Mouse (Mus musculus) fat pad, adult 2 months (tissue): Measurements from ENCODE around the gene Asb2.
A peak's percentile ranks its signal among the peaks of the same experiment; 100 is the strongest.

Experiments used
- DNase-seq: peaks from one replicate; pipeline ENCODE4 v3.0.0-alpha.2; 2011; ENCODE audit warnings: low read depth, low spot score; ENCODE audit errors: extremely low read depth

The Asb2 gene

DNA sequence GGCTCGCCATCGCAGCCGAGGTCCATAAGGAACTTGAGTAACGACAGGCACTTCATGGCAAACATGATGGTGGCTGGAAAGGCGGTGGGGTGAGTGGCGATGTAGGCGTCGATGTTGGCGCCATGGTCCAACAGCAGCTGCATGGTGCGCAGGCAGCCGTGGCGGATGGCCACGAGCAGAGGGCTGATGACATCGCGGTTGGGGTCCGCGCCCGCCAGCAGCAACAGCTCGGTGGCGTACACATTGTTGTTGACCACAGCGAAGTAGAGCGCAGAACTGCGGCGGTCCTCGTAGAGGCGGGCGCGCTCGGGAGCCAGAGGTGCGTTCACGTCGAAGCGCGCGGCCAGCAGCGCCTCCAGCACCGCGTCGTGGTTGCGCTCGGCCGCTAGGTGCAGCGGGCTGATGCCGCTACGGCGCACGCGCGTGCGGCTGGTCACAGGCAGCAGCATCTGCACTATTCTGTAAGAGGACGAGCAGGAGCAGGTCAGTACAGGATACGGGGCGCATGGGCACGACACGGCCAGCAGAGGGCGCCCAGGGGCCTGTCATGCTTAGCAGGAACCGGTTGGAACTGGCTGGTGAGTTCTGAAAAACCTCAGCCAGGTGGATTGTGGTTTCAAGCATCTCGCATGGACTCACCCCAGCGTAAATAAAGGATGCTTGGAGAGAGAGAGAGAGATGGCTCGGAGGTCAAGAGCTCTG lies 30.5 kb downstream of the Asb2 start:
- no peak for DNase-seq

DNA sequence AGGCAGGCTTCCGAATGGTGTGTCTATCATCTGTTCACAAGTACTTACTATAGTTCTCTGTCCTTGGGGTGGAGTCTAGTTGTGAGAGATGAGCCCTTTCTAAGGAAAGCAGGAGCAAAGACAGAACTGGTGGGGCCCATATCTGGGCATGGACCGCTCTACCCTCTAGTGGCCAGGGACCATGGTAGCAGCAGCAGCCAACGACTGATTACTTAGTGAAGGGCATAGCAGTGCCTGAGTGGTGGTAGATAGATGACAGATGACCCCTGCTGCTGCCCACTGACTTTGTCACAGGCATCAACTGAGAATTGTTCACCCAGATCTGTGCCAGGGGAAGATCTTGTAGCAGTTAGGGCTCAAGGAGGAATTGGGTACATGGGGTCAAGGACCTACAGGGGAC lies 33.0 kb downstream of the Asb2 start:
- DNase-seq: no peak

DNA sequence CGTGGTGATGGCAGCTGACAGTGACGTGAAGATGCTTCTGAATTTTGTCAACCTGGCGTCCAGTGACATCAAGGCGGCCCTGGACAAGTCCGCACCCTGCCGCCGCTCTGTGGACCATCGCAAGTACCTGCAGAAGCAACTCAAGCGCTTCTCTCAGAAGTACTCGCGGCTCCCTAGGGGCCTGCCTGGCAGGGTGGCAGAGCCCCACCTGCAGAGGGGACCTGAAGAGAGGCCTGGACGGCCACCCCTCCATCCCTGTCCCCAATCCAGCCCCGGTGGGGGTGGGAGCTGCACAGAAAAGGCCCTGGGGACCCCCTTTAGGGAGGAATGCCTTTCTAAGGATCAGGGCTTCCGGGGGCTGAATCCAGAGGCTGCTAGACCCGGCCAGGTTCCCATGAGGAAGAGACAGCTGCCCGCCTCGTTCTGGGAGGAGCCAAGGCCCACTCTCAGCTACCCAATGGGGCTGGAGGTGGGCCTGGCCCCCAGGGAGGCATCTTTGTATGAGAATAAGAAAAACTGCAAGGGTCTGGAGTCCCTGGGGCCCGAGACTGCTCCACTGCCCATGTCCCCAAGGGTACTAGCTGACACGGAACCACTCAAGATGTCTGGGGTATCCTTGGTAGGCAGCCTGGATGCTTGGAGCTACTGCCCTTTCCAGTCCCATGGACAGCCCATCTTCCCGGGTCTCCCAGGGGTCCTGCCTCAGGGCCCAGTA lies 39.8 kb downstream of the Asb2 start:
- DNase-seq: no peak

DNA sequence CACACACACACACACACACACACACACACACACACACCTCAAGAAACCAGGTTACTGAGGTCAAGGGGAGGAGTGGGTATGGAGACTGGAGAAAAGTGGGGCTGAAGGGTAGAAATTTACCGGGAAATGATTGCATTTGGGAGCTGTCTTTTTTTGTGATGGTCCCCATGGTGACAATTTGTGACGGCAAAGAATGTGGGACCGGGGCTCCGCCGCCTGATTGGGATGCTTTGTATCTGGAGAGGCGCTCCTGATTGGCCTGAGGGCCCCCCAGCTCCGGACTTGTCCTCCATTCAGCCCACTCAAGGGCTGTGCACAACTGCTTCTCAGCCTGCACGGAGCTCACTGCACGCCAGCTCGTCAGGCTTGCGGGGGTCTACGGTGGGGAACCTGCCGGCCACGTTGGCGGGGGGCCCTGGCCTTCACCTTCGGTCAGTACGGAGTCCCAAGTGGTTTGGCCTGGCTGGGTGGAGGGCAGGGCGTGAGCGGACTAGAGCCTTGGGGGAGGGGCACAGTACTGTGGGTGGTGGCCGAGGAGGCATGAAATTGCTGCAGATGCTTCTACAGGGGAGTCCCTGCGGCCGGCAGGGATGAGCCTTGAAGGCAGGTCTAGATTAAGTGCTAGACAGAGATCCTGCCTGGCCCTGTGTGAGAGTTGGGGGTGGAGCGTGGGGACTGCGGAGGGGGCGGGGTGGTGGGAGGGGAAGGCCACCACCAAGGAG lies 41.0 kb downstream of the Asb2 start:
- DNase-seq: no peak

DNA sequence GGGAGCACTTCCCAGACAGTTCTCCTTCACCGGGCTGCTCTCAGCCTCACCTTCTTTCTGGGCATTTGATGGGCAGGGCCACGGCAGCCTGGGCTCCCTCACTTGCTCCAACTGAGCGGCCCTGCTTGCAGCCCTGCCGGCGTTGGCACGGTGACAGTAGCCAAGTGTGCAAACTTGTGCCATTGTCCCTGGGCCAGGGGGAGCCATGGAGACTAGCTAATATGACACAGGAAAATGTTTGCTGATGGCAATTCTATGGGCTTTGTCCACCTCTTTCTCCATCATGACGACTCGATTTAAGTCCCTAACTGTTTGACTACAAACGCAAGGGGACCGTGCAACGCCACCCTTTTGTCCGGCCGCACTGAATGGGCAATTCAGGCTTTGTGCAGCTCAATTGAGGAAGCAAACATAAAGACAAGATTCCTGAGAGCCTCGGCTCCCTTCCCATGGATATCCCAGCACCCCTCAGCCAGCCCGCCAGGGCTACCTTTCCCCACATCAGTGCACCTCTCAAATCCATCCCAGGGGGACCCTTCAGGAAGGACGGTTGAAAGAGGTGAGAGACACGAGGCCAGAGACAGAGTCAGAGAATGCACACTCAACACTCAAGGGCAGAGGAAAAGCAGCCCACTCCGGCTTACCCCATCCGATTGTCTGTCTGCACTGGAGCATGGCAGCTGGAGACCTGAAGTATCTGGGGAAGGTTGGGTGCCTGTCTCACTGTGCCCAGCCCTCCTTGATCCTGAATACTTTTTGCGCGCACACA lies 41.7 kb downstream of the Asb2 start:
- DNase-seq: no peak

DNA sequence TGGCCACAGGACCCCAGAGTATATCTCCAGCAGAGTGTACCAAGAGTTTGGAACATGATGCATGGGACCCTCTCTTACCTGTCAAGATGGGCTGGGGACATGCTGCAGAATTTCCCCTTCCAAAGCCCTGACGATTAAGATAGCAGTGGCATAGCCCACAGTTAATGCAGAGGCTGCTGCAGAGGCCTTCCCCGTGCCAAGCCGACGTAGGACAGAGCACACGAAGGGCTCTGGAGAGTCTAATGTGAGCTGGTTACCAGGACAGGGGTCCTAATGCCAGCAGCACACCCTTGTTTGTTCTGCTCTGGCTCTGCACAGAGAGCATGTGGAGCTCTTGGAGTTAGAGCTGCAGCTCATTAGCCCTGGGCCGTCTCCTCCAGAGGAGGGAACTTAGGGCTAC lies 42.5 kb downstream of the Asb2 start:
- no peak for DNase-seq

DNA sequence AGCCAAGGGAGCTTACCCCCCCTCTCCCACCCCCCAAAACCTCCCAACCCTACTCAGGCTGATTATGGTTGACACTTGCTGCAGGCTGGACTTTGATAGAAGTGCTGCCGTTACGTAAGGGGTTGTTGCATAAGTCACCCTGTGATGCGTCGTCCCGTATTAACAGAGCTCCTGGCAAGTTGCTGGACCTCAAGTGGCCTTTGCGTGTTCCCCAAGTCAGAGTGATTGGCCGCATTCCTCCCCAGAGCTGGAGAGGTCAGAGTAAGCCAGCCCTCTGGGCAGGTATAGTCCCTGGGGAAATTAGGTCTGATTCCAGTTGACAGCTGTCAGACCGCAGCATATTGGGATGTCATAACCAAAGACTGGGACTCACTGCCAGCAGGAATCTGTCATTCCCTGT lies 43.9 kb downstream of the Asb2 start:
- no peak for DNase-seq

DNA sequence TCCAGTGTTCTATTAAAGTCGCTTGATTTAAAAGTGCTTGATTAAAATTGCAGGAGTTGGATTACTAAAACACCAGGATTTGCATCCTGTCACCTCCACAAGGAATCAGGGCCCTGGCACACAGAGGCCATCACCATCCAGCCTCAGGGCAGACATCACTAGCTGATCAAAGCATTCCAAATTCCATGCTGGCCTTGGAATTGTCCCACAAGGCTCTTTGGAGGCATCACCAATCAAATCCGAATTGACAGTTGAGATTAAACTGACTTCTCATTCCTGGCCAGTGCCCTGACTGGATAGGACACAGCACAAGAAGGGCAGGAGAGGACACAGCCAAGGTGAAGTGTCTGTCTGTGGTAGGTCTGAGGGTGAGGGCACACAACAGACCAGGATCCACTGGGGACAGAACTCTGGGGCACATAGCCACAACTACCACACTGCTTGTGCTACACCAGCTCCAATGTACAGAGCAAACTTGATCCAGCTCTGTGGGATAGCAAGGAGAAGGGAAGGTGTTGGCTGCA lies 45.0 kb downstream of the Asb2 start, which contains the start of gene Fam181a:
Fam181a (plus strand) TSS at position 232 of the 524 bp plus-strand sequence.
- DNase-seq: no peak

DNA sequence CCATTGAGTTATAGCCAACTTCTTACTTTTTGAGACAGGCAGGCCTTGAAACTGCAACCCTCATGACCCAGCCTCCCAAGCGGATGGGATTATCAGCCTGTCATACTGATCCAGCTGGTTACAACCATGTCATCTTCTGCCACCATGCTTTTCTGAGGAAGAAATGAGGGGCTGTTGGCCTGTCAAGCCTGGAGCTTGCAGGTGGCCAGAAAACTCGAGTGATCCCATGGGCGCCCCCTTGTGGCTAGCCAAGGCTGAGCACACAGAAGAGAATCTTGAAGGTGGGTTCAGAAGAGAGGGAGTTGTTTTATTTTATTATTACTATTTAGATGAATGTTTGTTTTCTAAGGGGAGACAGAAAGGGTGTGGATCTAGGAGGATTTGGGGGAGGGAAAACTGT lies 49.1 kb downstream of the Asb2 start:
- DNase-seq: no peak

DNA sequence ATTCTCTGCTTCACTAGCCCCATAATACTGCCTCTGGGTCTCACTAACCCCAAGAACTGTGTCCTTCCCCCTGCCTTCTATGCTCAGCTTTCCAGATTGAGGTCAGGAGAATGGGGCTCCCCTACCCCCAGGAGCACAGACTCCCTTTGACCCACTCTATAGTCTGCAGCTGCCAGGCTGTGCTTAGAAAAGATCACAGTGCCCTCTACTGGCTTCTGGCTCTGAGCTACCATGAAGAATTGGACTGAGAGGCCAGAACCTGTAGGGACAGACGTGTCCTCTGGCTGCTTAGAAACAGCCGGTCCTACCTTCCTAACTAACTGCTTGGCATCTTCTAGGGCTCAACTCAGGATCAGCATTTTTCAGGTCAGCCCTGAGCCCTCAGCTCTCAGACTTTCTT lies 49.6 kb downstream of the Asb2 start:
- DNase-seq: no peak

DNA sequence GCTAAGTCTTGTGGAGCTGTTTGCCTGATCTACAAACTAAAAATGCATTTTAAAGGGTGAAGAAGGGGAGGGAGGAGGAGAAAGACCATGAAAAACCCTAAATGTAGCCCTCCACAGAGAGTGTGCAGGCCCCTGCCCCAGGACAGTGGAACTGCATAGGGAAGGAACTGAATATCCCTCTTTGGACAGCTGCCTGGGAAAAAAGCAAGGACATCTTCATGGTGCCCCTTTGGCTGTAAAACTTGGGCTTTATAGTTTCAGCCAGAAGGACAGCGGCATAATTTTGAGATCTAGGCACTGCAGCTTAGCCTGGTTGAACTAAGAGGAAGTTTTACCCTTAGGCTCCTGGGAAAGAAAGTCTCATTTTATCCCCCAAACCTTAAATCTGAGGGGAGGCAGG lies 52.8 kb downstream of the Asb2 start:
- DNase-seq: no peak

DNA sequence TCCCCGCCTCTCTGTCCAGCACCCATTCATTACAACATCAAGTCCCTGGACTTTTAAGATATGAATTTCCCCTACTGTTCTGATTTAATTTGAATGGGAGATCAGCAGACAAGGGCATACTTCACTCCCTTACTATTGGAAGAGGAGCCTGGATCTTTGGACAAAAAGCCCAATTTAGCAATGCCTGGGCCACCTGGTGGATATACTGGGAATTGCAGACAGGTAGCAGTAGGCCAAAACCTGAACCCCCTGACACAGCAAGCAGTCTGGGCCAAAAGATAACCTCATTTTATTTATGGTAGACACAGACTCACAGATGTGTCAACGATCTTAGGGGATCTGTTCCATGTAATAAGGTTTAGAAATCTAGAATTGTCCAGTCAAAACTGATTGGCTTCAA lies 54.2 kb downstream of the Asb2 start:
- DNase-seq: no peak

DNA sequence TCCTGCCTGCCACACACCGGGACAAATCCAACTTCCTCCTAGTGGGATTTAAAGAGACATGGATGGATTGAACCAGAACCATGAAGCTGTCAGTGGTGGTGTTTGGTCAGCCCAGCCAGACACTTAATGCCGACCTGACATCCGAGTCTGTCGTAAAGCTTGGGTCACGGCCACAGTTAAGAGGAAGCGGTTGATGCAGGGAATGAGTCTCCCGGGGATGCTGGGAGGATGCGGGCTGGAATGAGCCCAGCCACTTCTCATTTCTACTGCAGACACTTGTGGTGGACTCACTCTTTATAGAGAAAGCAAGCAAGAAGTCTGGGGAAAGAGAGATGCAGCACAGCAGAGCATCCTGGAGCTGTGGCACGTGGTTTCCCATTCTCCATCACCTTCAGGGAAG lies 55.3 kb downstream of the Asb2 start:
- no peak for DNase-seq

DNA sequence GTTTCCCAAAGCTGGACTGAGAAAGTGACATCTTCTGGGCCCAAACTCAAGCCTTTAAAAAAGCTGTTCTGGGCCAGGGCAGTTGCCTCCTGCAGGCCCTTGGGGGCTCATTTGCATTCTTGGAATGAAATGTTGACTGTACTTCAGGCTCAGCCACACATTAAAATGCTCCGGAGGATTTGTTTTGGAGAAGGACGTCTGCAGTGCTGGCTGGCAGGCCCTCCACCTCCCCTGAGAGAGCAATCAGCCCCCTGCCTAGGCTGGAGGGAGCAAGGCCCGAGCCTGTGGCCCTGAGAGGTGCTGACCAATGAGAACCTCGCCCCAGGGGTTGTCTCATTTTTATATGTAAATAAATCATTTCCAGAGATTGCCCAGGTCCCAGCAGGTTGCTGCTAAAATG lies 59.5 kb downstream of the Asb2 start:
- no peak for DNase-seq

DNA sequence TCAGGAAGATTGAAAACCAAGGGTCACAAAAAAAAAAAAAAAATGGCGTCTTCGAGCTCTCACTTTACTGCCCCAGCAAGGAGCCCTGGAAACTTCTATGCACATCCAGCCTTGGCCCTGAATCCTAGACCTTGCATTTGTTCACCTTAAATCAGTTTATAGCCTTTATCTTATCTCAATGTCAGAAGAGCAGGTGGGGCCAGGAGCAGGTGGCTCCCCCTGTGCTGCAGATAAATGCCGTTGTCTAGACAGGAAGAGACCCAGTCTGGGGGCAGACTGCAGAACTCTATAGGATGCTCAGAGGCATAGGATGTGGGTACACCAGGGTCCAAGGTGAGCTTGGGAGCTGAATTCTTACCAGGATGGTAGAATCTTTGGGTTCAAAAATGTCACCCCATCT lies 63.4 kb downstream of the Asb2 start:
- no peak for DNase-seq

DNA sequence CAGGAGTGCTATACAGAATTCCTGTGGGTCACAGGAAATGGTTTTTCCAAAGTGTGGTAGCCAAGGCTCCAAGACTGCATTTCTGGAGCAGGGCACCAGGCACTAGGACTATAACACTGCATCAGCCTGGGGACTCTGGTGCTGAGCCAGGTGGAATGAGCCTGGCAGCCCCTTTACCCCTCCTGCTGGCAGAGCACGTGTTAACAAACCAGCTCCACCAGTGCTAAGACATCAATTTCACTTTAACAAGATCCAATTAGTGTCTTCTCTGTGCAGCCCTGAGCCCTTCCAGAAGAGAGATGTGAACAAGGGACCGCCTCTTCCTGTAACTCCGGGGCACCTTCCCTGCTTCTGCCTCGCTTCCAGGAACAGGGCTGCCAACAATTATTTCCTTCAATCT lies 68.5 kb downstream of the Asb2 start:
- no peak for DNase-seq

DNA sequence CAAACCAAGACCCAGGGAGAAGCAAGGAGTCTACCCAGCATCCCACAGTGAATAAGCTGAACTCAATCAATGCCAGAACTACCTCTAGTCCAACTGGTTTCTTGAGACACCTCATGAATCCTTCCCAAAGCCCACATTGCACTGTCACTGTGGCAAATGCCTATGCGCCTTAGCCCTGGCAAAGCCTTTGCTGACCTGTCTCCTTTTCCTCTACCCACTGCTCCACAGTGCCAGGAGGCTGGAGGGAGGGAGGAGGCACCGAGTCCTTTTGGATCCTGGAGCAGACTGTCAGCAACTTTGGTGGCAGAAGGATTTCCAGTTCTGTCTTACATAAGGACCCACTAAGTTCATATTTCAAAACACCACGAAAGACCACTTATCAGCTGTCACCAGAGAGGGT lies 72.4 kb downstream of the Asb2 start:
- DNase-seq: peak; percentile 39

DNA sequence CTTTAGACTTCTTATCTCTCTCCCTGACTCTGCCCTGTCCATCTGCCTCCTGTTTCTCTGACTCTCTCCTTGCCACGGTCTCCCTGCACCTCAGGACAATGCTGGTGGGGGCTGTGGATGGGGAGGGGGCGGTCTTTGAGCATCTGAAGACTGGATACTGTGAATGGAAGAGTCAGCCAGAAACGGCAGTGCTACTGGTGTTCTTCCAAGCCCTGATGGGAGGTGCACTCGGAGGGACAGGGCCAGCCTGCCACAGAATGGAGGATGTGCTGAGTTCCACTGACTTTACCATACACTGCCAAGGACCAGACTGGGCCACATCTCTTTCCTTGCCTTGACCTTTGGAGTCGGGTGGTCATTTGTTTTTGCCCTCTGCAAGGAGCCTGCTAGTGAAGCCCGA lies 72.9 kb downstream of the Asb2 start:
- no peak for DNase-seq

DNA sequence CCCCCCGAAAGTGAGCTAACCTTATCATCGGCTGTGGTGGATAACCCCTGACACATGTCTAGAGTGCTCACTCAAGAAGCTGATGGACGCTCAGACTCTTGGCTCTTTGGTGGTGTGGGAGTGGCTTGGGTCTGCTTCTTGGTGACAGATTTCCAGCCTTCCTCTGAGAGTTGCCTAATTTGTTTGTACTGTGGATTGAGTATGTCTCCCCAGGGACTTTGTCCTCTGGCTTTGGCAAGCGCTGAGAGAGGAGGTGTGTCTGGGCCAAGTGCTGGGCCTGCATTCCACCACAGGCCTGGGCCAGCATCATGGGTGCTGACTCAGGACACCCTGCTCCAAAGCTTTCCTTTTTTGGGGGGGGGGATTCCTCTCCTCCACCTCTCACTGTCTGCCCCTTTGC lies 73.9 kb downstream of the Asb2 start:
- peak; percentile 52 for DNase-seq

DNA sequence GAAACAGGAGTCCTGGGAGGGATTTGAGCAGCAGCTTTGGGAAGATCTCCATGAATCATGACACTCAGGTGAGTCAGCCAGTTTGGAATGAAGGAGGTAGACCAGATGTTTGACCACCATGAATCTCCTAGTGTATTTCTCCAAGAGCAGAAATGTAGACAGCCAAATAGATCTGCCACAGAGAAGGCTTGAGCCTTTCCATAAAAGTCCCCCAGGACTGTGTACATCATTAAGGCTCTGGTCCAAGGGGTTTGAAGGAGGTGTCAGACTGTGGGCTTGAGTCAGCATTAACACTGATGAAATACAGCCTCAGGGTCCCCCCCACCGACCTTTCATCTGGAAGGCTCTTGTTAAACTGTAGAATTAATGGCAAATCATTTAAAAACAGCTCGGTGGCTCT lies 74.3 kb downstream of the Asb2 start:
- peak; percentile 4 for DNase-seq

DNA sequence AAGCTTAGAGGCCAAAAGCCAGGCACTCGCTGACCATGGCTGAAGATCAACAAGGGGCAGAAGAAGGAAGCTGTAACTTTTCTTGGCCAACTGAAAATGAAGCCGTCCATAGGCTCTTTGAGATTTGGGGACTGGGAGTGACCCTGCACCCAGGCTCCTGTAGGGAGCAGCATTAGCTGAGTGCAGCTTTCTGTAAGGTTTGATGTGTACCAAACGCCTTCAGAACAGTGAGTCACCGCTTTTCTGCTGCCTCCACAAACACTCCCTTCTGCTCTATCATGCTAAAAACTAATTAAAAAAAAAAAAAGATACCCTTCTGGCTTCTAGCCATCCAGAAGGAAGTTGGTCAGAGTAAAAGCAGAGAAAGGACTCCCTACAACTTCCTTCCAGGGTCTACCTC lies 79.4 kb downstream of the Asb2 start:
- no peak for DNase-seq
